Mouse (Mus musculus): Measurements from ENCODE around the gene Cox4i1.

DNA sequence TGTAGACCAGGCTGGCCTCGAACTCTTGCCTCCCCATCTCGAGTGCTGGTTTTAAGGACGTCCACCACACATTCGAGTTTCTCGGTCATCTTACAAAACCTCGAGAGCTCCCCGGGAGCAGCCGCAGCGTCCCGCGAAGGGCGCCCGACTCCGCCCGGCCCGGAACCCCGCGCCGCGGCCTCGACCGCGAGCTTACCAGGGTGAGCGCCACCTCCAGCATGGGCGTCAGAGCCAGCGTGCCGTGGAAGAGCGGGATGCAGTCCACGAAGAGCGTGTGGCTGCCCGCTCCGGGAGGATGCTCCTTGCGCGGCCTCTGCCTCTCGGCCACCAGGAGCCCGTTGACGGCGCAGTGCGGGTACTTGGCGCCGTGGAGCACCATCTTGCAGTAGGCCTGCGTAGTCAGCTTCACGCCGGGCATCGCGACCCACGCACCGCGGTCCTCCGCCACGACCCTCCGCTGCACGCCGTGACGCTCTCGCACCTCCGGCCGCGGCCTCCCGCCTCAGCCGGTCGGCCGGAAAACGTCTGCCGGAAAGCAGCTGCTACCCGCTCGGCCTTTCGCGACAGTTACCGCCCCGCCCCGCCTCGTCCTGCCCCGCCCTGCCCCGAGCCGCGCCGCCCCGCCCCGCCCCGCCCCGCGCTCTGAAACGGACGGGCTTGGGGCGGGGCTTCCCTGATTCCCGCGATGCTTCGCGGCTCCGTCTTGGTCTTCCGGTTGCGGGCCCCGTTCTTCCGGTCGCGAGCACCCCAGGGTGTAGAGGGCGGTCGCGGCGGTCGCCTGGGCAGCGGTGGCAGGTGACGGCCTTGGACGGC, at the start of gene Cox4i1, which contains the start of gene Gm27021:
- TF ChIP-seq CTCF (IDR thresholded peaks at IDR 0.05; ENCODE audit: borderline replicate concordance, extremely low read depth, insufficient read depth, insufficient read length), result no peak
- peak; percentile 96 for TF ChIP-seq POLR2A (IDR thresholded peaks at IDR 0.05; ENCODE audit: borderline replicate concordance, extremely low read depth, insufficient read depth, insufficient read length, poor library complexity, severe bottlenecking)

All from brain, embryonic 14.5 days (tissue).